Mouse (Mus musculus) lung, postnatal 0 days (tissue): ENCODE results near the gene Galk2. TPM values are rescaled to one million over a fixed set of nuclear protein-coding genes. Genes with fewer than 3 reads are reported as not detected.

Source experiments
- ATAC-seq: fragments of 200-750 bp; cut with Nextera tagmentation; 2 replicates; pipeline ENCODE4 v1.8.0; 2017; ENCODE audit warnings: moderate library complexity
- DNase-seq: peaks from one replicate; pipeline ENCODE4 v3.0.0-alpha.2; 2016; ENCODE audit warnings: low spot score
- H3K27ac ChIP-seq: fragments of 300-500 bp; sonication (generic); 2 replicates; pipeline ENCODE4 v1.5.1; 2014; ENCODE audit warnings: antibody characterized with exemption, mild to moderate bottlenecking, low read length, mixed read lengths
- H3K27me3 ChIP-seq: fragments of 300-500 bp; sonication (generic); replicated peaks from 2 replicates; pipeline ENCODE4 v1.6.1; 2014; ENCODE audit warnings: low read length, mixed read lengths; ENCODE audit not compliant: insufficient read depth
- H3K36me3 ChIP-seq: fragments of 300-500 bp; sonication (generic); 2 replicates; pipeline ENCODE4 v1.6.1; 2014; ENCODE audit warnings: low read length, mixed read lengths; ENCODE audit not compliant: insufficient read depth
- H3K4me1 ChIP-seq: fragments of 300-500 bp; sonication (generic); 2 replicates; pipeline ENCODE4 v1.6.1; 2014; ENCODE audit warnings: antibody characterized with exemption, low read depth, low read length, mixed read lengths; ENCODE audit not compliant: insufficient read depth
- H3K4me2 ChIP-seq: fragments of 300-500 bp; sonication (generic); replicated peaks from 2 replicates; pipeline ENCODE4 v1.6.1; 2014; ENCODE audit warnings: low read depth, mild to moderate bottlenecking, low read length, moderate library complexity, mixed read lengths
- H3K4me3 ChIP-seq: fragments of 300-500 bp; sonication (generic); 2 replicates; pipeline ENCODE4 v1.5.1; 2014; ENCODE audit warnings: low read depth, low read length
- H3K9ac ChIP-seq: fragments of 300-500 bp; sonication (generic); replicated peaks from 2 replicates; pipeline ENCODE4 v1.6.1; 2014; ENCODE audit warnings: low read depth, mild to moderate bottlenecking
- H3K9me3 ChIP-seq: fragments of 300-500 bp; sonication (generic); 2 replicates; pipeline ENCODE4 v1.6.1; 2016; ENCODE audit warnings: low read length, mixed read lengths
- CTCF ChIP-seq: IDR thresholded peaks from 2 replicates; pipeline ENCODE4 v1.5.1; 2016; ENCODE audit warnings: antibody characterized with exemption, mild to moderate bottlenecking
- EP300 ChIP-seq: IDR thresholded peaks from 2 replicates; pipeline ENCODE4 v1.6.1; 2016; ENCODE audit warnings: antibody characterized with exemption, mild to moderate bottlenecking, control low read depth
- WGBS: fragments of 180-500 bp; shearing (Covaris S2); extraction: QIAGEN DNeasy Blood & Tissue Kit; methylation state at CpG from one replicate; pipeline ENCODE4 v1.1.7; 2014; 5-methylcytosine and 5-hydroxymethylcytosine counted together
- polyA plus RNA-seq: library from polyadenylated mRNA; unstranded; fragments of >200 nt; fragmentation: Nextera tagmentation; extraction: Ambion mirVana; gene quantifications from 2 replicates; pipeline ENCODE4 v1.2.1, GENCODE M21; 2015

Gene Galk2
- polyA plus RNA-seq, 1 experiment from 2014 or later: 27.1 TPM

DNA sequence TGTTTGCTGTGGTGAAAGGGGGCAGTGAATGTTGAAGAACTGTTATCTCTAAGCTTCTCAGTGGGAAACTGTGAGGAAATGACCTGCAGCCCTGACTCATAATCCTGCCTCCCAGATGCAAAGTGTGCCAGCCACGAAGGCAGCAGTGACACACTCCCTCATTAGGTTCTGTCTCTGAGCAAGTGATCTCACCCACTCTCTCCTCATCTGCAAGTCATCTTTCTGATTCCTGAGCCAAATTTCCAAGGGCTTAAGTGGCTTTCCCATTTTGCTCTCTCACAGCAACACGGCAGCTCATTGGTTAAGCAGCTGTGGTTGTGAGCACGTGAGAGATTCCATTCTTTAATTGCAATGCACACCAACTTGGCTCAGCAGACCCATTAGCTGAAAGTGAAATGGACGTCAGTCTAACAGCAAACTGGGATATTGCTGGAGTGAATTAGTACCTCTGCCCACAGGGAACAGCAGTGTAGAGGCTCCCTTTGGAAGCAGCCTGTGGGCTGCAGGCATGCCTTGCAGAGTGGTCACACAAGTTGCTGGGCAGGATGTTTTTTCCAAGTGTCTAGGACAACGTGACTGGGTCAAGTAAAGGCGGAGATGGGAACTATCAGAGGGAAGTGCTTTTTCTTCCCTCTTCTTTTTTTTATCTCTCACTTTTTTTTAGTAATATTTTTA, 82.3 kb downstream of the Galk2 start:
- ATAC-seq: 0 out of 2 replicates have a peak, but pooled peaks have one; percentile 23
- no peaks in the 10 kb centered on the region for H3K9me3 ChIP-seq
- H3K4me2 ChIP-seq: no peak overlapping the region
- H3K9ac ChIP-seq: no peak overlapping the region
- no peaks in the 10 kb centered on the region for H3K27me3 ChIP-seq
- no peak overlapping the region for H3K27ac ChIP-seq
- TF ChIP-seq CTCF (no peak), EP300 (no peak)
- 65% methylated on average over 6 of the region's 6 CpGs for WGBS
- 0 out of 2 replicates have a peak, but pooled peaks cover 4% of the 10 kb centered on the region for H3K36me3 ChIP-seq
- no peak overlapping the region for H3K4me3 ChIP-seq
- H3K4me1 ChIP-seq: no peaks in the 10 kb centered on the region
- no peak for DNase-seq

DNA sequence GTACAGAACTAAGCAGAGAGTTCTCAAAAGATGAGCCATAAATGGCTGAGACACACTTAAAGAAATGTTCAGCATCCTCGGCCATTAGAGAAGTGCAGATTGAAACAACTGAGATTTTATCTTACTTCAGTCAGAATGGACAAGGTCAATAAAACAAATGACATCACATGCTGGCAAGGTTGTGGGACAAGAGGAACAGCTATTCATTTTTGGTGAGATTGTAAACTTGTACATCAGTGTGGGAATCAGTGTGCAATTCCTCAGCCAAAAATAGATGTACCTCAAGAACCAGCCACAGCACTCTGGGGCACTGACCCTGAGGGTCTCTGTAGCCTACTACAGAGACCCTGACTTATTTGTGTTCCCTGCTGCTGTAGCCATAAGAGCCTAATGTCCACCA, 84.4 kb downstream of the Galk2 start:
- no peaks in the 10 kb centered on the region for H3K27me3 ChIP-seq
- DNase-seq (no peak), ATAC-seq (no peak)
- H3K27ac ChIP-seq: no peak overlapping the region
- no peak overlapping the region for H3K9ac ChIP-seq
- H3K9me3 ChIP-seq: no peaks in the 10 kb centered on the region
- no peaks in the 10 kb centered on the region for H3K36me3 ChIP-seq
- no peaks in the 10 kb centered on the region for H3K4me1 ChIP-seq
- H3K4me2 ChIP-seq: no peak overlapping the region
- WGBS: 60% methylated on average over 1 of the region's 1 CpGs
- no peak overlapping the region for H3K4me3 ChIP-seq
- TF ChIP-seq CTCF: no peak
- TF ChIP-seq EP300: no peak

DNA sequence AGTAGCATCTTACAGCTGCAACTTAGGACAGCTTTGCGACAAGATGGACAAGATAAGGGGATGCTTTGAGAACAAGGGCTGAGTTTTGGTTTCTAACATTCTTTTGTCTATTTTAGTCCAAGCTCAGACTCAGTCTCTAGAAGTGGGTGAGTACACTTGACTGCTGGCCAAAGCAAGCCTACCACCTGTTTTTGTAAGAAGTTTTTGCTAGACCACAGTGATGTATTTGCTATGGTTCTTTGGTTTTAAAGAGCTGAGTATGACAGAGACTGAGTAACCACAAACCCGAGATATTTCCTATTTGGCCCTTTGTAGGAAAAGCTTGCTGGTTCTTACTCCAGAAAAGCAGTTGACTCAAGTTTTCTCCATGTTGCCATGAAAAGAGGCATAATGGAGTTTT, 89.3 kb downstream of the Galk2 start:
- no peak for ATAC-seq
- DNase-seq: no peak

DNA sequence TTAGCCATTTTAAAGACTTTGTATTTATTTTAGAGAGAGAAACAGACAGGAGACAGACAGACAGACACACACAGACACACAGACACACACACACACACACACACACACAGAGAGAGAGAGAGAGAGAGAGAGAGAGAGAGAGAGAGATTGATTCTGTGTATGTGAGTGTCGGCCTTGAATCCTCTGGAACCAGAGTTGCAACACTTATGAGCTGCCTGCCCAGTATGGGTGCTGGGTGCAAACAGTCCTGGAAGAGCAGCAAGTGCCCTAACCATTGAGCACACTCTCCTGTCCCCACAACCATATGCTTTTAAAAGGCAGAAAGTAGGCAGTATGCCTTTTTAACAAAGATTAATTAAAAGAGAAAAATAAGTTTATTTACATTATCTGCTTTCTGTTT, 109.9 kb downstream of the Galk2 start:
- 67% methylated on average over 1 of the region's 1 CpGs for WGBS
- no peak overlapping the region for H3K4me3 ChIP-seq
- no peaks in the 10 kb centered on the region for H3K9me3 ChIP-seq
- H3K36me3 ChIP-seq: no peaks in the 10 kb centered on the region
- DNase-seq (no peak), ATAC-seq (no peak)
- H3K4me1 ChIP-seq: no peaks in the 10 kb centered on the region
- TF ChIP-seq CTCF (no peak), EP300 (no peak)
- no peak overlapping the region for H3K4me2 ChIP-seq
- H3K9ac ChIP-seq: no peak overlapping the region
- no peak overlapping the region for H3K27ac ChIP-seq
- no peaks in the 10 kb centered on the region for H3K27me3 ChIP-seq

More for the DNA sequence above, 89.3 kb downstream of the Galk2 start:
- TF ChIP-seq CTCF (no peak), EP300 (no peak)
- H3K27me3 ChIP-seq: no peaks in the 10 kb centered on the region
- no peak overlapping the region for H3K4me3 ChIP-seq
- peaks cover 7% of the 10 kb centered on the region; the same call in 1 of the 2 replicates for H3K36me3 ChIP-seq
- H3K9me3 ChIP-seq: no peaks in the 10 kb centered on the region
- no peak overlapping the region for H3K4me2 ChIP-seq
- WGBS: 95% methylated on average over 2 of the region's 2 CpGs
- H3K4me1 ChIP-seq: no peaks in the 10 kb centered on the region
- H3K9ac ChIP-seq: no peak overlapping the region
- H3K27ac ChIP-seq: no peak overlapping the region

DNA sequence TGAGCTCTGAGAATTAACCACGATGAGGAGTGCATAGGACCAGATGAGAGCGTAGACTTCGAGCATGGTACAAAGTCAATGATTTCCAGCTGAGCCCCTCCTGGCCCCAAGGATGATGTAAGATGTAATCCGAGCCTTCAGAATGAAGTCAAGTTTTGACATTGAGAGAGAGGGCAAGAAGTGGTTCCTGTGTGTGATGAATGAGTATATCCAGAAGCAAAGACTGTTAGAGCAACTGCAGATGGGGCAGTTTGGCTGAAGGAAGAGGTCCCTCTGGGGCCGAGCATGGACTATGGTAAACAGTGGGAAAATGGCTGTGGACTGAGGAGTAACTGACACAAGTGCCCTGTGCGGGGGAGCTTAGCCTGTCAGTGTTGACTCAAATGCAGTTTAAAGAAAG, 114.3 kb downstream of the Galk2 start:
- H3K27ac ChIP-seq: no peak overlapping the region
- H3K9ac ChIP-seq: no peak overlapping the region
- ATAC-seq: no peak

DNA sequence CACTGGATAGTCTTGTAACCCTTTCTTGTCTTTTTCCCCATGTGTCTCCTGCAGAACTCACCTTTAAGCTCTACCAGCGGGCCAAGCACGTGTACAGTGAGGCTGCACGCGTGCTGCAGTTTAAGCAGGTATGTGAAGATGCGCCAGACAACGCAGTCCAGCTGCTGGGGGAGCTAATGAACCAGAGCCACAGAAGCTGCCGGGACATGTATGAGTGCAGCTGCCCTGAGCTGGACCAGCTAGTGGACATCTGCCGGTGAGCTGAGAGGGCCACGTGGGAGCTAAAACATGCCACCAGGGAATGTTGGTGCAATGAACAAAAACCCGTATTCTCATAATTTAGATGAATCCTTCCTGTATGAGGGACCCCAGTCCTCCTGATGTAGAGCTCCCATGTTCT, 116.3 kb downstream of the Galk2 start:
- Histone ChIP-seq H3K27ac (no peak overlapping the region), H3K9ac (no peak overlapping the region), H3K9me3 (no peaks in the 10 kb centered on the region), H3K4me1 (no peaks in the 10 kb centered on the region; the same call in 1 of the 2 replicates), H3K27me3 (no peaks in the 10 kb centered on the region), H3K4me2 (no peak overlapping the region), H3K36me3 (no peaks in the 10 kb centered on the region), H3K4me3 (no peak overlapping the region)
- DNase-seq: no peak
- WGBS: 90% methylated on average over 10 of the region's 10 CpGs
- TF ChIP-seq EP300 (no peak), CTCF (no peak)
- ATAC-seq: no peak

More for the DNA sequence above, 114.3 kb downstream of the Galk2 start:
- H3K4me2 ChIP-seq: no peak overlapping the region
- TF ChIP-seq EP300: no peak
- TF ChIP-seq CTCF: no peak
- H3K27me3 ChIP-seq: no peaks in the 10 kb centered on the region
- H3K4me1 ChIP-seq: no peaks in the 10 kb centered on the region; the same call in 1 of the 2 replicates
- no peaks in the 10 kb centered on the region for H3K36me3 ChIP-seq
- DNase-seq: peak; percentile 10
- H3K4me3 ChIP-seq: no peak overlapping the region
- WGBS: 31% methylated on average over 6 of the region's 6 CpGs
- H3K9me3 ChIP-seq: no peaks in the 10 kb centered on the region
